Mouse (Mus musculus) G1E (cell line): ENCODE results near the gene Sf3b6. TPM values are rescaled to one million over a fixed set of nuclear protein-coding genes. Genes with fewer than 3 reads are reported as not detected.

Experiments
- ATAC-seq: 2 replicates; pipeline ENCODE4 v1.8.0; 2016; ENCODE audit warnings: mild to moderate bottlenecking; ENCODE audit not compliant: insufficient number of reproducible peaks, poor library complexity, low FRiP score, severe bottlenecking; ENCODE audit errors: extremely low read depth
- DNase-seq: peaks from one replicate; pipeline ENCODE4 v3.0.0; 2012; ENCODE audit warnings: low spot score
- H3K27me3 ChIP-seq: 2 replicates; pipeline ENCODE4 v1.6.1; 2012; ENCODE audit warnings: mild to moderate bottlenecking, low read length, inconsistent platforms; ENCODE audit not compliant: insufficient read depth
- H3K36me3 ChIP-seq: replicated peaks from 2 replicates; pipeline ENCODE3; 2012; ENCODE audit warnings: mild to moderate bottlenecking, inconsistent platforms
- H3K4me1 ChIP-seq: 2 replicates; pipeline ENCODE4 v1.6.1; 2012; ENCODE audit warnings: low read depth, low read length, inconsistent platforms, mixed read lengths; ENCODE audit not compliant: insufficient read depth
- H3K4me3 ChIP-seq: 2 replicates; pipeline ENCODE4 v1.5.1; 2012; ENCODE audit warnings: low read depth, mild to moderate bottlenecking, inconsistent platforms, low read length, moderate library complexity, mixed read lengths
- H3K9me3 ChIP-seq: replicated peaks from 2 replicates; pipeline ENCODE4 v1.6.1; 2012; ENCODE audit warnings: inconsistent platforms
- CTCF ChIP-seq: IDR thresholded peaks from 2 replicates; pipeline ENCODE4 v1.5.1; 2012; ENCODE audit warnings: low read depth, low read length, inconsistent platforms, mixed read lengths
- GATA1 ChIP-seq: IDR thresholded peaks from 2 replicates; pipeline ENCODE4 v1.6.1; 2012; ENCODE audit warnings: borderline replicate concordance, low read length, inconsistent platforms, mixed read lengths
- GATA2 ChIP-seq: IDR thresholded peaks from 2 replicates; pipeline ENCODE4 v1.6.1; 2012; ENCODE audit warnings: low read depth, low read length, inconsistent platforms, borderline replicate concordance
- POLR2AphosphoS5 ChIP-seq: IDR thresholded peaks from 2 replicates; pipeline ENCODE4 v1.6.1; 2012; ENCODE audit warnings: low read depth, low read length, inconsistent platforms; ENCODE audit not compliant: insufficient replicate concordance
- TAL1 ChIP-seq: conservative IDR thresholded peaks from 2 replicates; pipeline ENCODE4 v1.6.1; 2012; ENCODE audit warnings: low read depth, low read length, inconsistent platforms, mixed read lengths
- polyA plus RNA-seq: library from polyadenylated mRNA; stranded (reverse); fragments of >175 nt; gene quantifications from 2 replicates; pipeline ENCODE4 v1.2.3, GENCODE M21; 2012
- total RNA-seq, 2 experiments: library from RNA; stranded (forward) in 1 of 2; stranded (reverse) in 1 of 2; fragments of 200-1000 nt in 1 of 2; fragments of >200 nt in 1 of 2; fragmentation: Nextera tagmentation in 1 of 2; gene quantifications; 2 replicates each; pipeline ENCODE4 v1.2.3; 2014 to 2017

Gene Sf3b6
- total and polyA plus RNA-seq, 3 experiments = 8.2 to 193 (median 44.4) TPM

DNA sequence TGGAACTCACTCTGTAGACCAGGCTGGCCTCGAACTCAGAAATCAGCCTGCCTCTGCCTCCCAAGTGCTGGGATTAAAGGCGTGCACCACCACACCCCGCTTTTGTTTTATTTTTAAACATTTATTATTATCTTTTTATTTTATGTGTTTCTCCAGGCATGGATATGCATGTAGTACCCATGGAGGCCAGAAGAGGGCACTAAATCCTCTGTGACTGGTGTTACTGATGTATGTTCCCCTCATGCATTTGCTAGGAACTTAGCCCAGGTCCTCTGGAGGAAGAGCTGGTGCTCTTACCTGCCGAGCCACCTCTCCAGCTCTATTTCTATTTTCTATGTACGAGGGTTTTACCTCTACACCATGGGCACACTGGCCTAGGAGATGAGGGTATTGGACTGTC lies 38.8 kb downstream of the Sf3b6 start:
- no peak overlapping the region for H3K4me3 ChIP-seq
- peaks cover 27% of the 10 kb centered on the region for H3K4me1 ChIP-seq
- ATAC-seq (no peak), DNase-seq (no peak)
- H3K36me3 ChIP-seq = peaks cover 72% of the 10 kb centered on the region
- TF ChIP-seq CTCF = peak; percentile 38; the same call in 1 of the 2 replicates
- no peak for TF ChIP-seq GATA2
- peaks cover 2% of the 10 kb centered on the region; the same call in 1 of the 2 replicates for H3K9me3 ChIP-seq
- no peaks in the 10 kb centered on the region for H3K27me3 ChIP-seq

DNA sequence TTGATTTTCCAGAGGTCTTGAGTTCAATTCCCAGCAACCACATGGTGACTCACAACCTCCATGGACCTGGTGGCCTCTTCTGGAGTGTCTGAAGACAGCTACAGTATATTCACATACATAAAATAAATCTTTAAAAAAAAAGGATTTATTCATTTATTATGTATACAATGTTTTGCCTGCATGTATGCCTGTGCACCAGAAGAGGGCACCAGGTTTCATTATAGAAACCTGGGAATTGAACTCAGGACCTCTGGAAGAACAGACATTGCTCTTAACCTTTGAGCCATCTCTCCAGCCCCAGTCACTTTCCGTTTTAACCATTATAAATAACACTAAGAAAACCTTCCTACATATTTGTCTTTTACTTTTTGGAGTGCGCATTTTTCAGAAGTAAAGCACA lies 39.5 kb downstream of the Sf3b6 start:
- Histone ChIP-seq H3K27me3 (no peaks in the 10 kb centered on the region), H3K4me3 (no peak overlapping the region), H3K4me1 (peaks cover 31% of the 10 kb centered on the region), H3K9me3 (peaks cover 2% of the 10 kb centered on the region; the same call in 1 of the 2 replicates), H3K36me3 (peaks cover 72% of the 10 kb centered on the region)
- TF ChIP-seq POLR2AphosphoS5 (no peak), GATA1 (no peak), GATA2 (no peak), TAL1 (no peak), CTCF (no peak; the same call in 1 of the 2 replicates)
- no peak for DNase-seq
- ATAC-seq = no peak

DNA sequence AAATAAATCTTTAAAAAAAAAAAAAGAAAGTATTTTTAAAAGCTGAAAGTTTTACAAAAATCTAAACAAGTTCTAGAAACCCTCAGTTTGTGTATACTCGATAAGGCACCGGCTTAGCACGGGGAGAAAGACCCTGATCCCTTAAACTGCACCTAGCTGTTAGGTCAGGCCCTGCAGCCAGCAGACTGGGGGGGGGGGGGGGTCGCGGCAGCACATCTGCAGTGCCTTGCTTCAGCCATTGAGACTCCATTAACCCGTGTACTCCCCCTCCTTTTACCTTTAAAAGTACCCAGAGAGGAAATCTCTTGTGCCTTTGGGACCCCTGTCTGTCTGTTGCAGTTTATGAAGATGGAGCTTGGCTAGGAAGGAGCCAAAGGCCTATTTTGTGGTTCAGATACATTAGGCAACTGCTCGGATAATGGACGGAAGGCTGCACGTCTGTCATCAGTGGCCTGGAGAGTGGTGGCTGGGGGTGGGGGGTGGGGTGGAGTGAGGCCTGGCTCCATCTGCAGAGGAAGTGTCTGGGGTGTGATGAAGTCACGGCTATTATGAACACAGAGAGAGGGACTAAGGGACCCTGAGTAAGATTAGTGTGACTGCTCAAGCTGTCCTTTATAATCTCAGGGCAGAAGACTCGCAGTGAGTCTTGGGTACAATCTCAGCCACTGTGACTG lies 42.0 kb downstream of the Sf3b6 start:
- H3K9me3 ChIP-seq = peaks cover 2% of the 10 kb centered on the region; the same call in 1 of the 2 replicates
- H3K4me3 ChIP-seq = no peak overlapping the region
- ATAC-seq (peak; percentile 29), DNase-seq (peak; percentile 33)
- no peaks in the 10 kb centered on the region for H3K27me3 ChIP-seq
- peaks cover 45% of the 10 kb centered on the region for H3K4me1 ChIP-seq
- no peak for TF ChIP-seq GATA1
- peaks cover 81% of the 10 kb centered on the region for H3K36me3 ChIP-seq

DNA sequence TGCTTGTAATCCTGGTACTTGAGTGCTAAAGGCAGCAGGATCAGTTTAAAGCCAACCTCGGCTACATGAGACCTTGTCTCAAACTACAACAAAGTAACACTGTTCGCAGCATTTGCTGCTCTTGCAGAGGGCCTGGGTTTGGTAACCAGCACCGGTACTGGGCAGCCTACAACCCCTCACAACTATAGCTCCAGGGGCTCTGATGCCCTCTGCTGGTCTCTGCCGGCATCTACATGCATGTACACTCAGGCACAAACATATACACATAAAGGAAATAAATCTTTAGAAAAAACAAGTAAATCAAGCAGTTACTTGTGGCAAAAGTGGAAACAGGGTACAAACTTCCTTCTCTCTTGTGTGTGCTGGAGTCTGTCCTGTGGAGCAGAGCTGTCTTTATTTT lies 45.3 kb downstream of the Sf3b6 start:
- no peak for TF ChIP-seq TAL1
- peak; percentile 47 for TF ChIP-seq CTCF
- TF ChIP-seq GATA1 = no peak
- TF ChIP-seq GATA2 = no peak
- no peak; the same call in 1 of the 2 replicates for TF ChIP-seq POLR2AphosphoS5
- DNase-seq = no peak
- Histone ChIP-seq H3K4me1 (peaks cover 74% of the 10 kb centered on the region), H3K9me3 (no peaks in the 10 kb centered on the region), H3K4me3 (no peak overlapping the region), H3K27me3 (no peaks in the 10 kb centered on the region), H3K36me3 (peaks cover 94% of the 10 kb centered on the region)
- no peak for ATAC-seq

DNA sequence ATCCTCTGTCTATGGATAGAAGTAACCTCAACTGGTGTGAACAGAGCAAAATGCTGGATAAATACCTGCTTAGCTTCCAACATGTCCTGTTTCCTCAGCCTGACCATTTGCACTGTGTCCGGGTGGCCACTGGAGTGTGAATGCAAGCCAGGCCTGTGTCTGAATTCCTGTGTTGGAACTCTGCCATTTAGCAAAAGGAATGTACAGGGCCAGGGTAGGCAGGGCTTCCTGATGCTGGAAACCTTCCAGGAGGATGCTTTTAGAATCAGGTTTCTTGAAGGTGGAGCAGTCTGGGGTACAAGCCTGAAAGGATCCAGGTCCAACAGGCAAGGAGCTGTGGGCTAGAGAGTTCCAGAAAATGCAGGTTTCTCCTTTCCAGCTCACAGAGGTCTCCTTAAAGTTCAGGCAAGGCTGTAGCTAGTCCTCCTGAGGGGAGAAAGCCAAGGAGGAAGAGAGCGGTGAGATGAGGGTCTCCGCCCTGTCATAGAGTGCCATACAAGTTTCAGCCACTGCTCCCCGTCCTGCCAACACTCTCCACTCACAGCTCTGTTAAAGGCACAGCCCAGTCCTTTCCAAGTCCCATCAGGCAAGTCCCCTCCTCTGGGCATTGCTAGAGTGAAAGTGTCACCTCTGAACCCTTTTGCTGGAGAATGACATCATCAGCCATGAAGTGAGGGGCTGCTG lies 46.5 kb downstream of the Sf3b6 start:
- DNase-seq (no peak), ATAC-seq (no peak)
- Histone ChIP-seq H3K27me3 (no peaks in the 10 kb centered on the region), H3K9me3 (no peaks in the 10 kb centered on the region), H3K4me1 (peaks cover 80% of the 10 kb centered on the region), H3K36me3 (peaks cover 94% of the 10 kb centered on the region), H3K4me3 (no peak overlapping the region)
- TF ChIP-seq POLR2AphosphoS5 = no peak
- no peak for TF ChIP-seq CTCF
- no peak for TF ChIP-seq TAL1
- TF ChIP-seq GATA2 = no peak
- TF ChIP-seq GATA1 = no peak

DNA sequence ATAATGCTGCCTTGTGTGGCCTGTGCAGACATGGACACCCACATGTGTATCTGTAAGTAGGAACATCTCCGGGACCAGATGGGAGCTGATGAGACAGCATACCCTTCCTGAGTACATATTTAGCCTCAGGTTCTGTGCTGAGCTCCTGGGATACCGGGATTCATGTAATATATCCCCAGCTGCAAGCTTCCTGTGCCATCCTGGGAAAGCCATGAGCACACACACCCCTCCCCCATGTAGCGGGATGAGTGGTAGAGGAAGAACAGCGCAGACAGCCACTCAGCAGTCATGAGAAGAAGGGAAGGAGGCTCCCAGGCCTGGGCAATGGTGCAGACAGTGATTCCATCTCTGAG lies 47.0 kb downstream of the Sf3b6 start:
- H3K9me3 ChIP-seq = no peaks in the 10 kb centered on the region
- peaks cover 99% of the 10 kb centered on the region for H3K36me3 ChIP-seq
- H3K4me3 ChIP-seq = no peak overlapping the region
- DNase-seq (no peak), ATAC-seq (no peak)
- H3K4me1 ChIP-seq = peaks cover 84% of the 10 kb centered on the region
- TF ChIP-seq GATA2 (no peak), GATA1 (no peak), CTCF (no peak), POLR2AphosphoS5 (no peak), TAL1 (no peak)
- no peaks in the 10 kb centered on the region for H3K27me3 ChIP-seq
